Mouse (Mus musculus) intestine, postnatal 0 days (tissue): Measurements from ENCODE around the gene Abca12. TPM values are rescaled to one million over a fixed set of nuclear protein-coding genes. Genes with fewer than 3 reads are reported as not detected.

Experiments used
- ATAC-seq: fragments of 200-750 bp; cut with Nextera tagmentation; 2 replicates; pipeline ENCODE4 v1.8.0; 2017; ENCODE audit warnings: mild to moderate bottlenecking, moderate TSS enrichment, moderate library complexity
- H3K27ac ChIP-seq: fragments of 300-500 bp; sonication (generic); 2 replicates; pipeline ENCODE4 v1.5.1; 2014; ENCODE audit warnings: mild to moderate bottlenecking, low read depth, low read length, moderate library complexity
- H3K27me3 ChIP-seq: fragments of 300-500 bp; sonication (generic); replicated peaks from 2 replicates; pipeline ENCODE4 v1.6.1; 2014; ENCODE audit warnings: low read length, mixed read lengths; ENCODE audit not compliant: control insufficient read depth, insufficient read depth
- H3K36me3 ChIP-seq: fragments of 300-500 bp; sonication (generic); 2 replicates; pipeline ENCODE4 v1.6.1; 2014; ENCODE audit warnings: mild to moderate bottlenecking, moderate library complexity; ENCODE audit not compliant: control insufficient read depth, insufficient read depth
- H3K4me1 ChIP-seq: fragments of 300-500 bp; sonication (generic); replicated peaks from 2 replicates; pipeline ENCODE4 v1.6.1; 2014; ENCODE audit warnings: antibody characterized with exemption, low read length, mixed read lengths; ENCODE audit not compliant: control insufficient read depth, insufficient read depth
- H3K4me2 ChIP-seq: fragments of 300-500 bp; sonication (generic); replicated peaks from 2 replicates; pipeline ENCODE4 v1.6.1; 2014; ENCODE audit warnings: low read depth, mild to moderate bottlenecking, moderate library complexity
- H3K4me3 ChIP-seq: fragments of 300-500 bp; sonication (generic); 2 replicates; pipeline ENCODE4 v1.5.1; 2014; ENCODE audit warnings: low read depth, low read length
- H3K9ac ChIP-seq: fragments of 300-500 bp; sonication (generic); 2 replicates; pipeline ENCODE4 v1.6.1; 2014; ENCODE audit warnings: mild to moderate bottlenecking, low read depth, low read length
- H3K9me3 ChIP-seq: fragments of 300-500 bp; sonication (generic); 2 replicates; pipeline ENCODE4 v1.6.1; 2016; ENCODE audit warnings: mixed run types; ENCODE audit not compliant: control insufficient read depth
- CTCF ChIP-seq: sonication (generic); IDR thresholded peaks from 2 replicates; pipeline ENCODE4 v1.5.1; 2016; ENCODE audit warnings: low read depth, mild to moderate bottlenecking, control low read depth, antibody characterized with exemption, moderate library complexity
- WGBS: fragments of 180-500 bp; shearing (Covaris S2); extraction: QIAGEN DNeasy Blood & Tissue Kit; methylation state at CpG from one replicate; pipeline ENCODE4 v1.1.7; 2014; 5-methylcytosine and 5-hydroxymethylcytosine counted together
- polyA plus RNA-seq: library from polyadenylated mRNA; unstranded; fragments of >200 nt; fragmentation: Nextera tagmentation; extraction: Ambion mirVana; gene quantifications from 2 replicates; pipeline ENCODE4 v1.2.1, GENCODE M21; 2015

Gene Abca12
- polyA plus RNA-seq, 1 experiment from 2014 or later = 0.03 TPM

- no peak for ATAC-seq
Measured at GRCm38 (mm10) chr1:71341370-71342260, 73.1 kb downstream of the Abca12 start.

GRCm38 (mm10) chr1:71338548-71339340 lies 76.0 kb downstream of the Abca12 start:
- no peak for TF ChIP-seq CTCF
- H3K36me3 ChIP-seq = no peaks in the 10 kb centered on the region
- H3K4me3 ChIP-seq = no peak overlapping the region
- no peak overlapping the region for H3K4me2 ChIP-seq
- H3K4me1 ChIP-seq = no peaks in the 10 kb centered on the region
- H3K27me3 ChIP-seq = no peaks in the 10 kb centered on the region
- 76% methylated on average over 4 of the region's 4 CpGs for WGBS
- no peak overlapping the region for H3K9ac ChIP-seq
- no peak for ATAC-seq
- no peak overlapping the region for H3K27ac ChIP-seq
- no peaks in the 10 kb centered on the region for H3K9me3 ChIP-seq

More at GRCm38 (mm10) chr1:71341370-71342260, 73.1 kb downstream of the Abca12 start:
- WGBS = 70% methylated on average over 7 of the region's 7 CpGs
- no peaks in the 10 kb centered on the region for H3K9me3 ChIP-seq
- H3K9ac ChIP-seq = no peak overlapping the region
- no peaks in the 10 kb centered on the region for H3K4me1 ChIP-seq
- no peak overlapping the region for H3K4me3 ChIP-seq
- TF ChIP-seq CTCF = no peak
- no peak overlapping the region for H3K4me2 ChIP-seq
- no peaks in the 10 kb centered on the region for H3K36me3 ChIP-seq
- no peaks in the 10 kb centered on the region for H3K27me3 ChIP-seq
- H3K27ac ChIP-seq = no peak overlapping the region

GRCm38 (mm10) chr1:71330349-71330748 lies 84.4 kb downstream of the Abca12 start:
- H3K27me3 ChIP-seq = no peaks in the 10 kb centered on the region
- no peak overlapping the region for H3K9ac ChIP-seq
- no peaks in the 10 kb centered on the region for H3K4me1 ChIP-seq
- WGBS = 87% methylated on average over 3 of the region's 3 CpGs
- ATAC-seq = no peak
- no peaks in the 10 kb centered on the region for H3K36me3 ChIP-seq
- H3K4me3 ChIP-seq = no peak overlapping the region
- H3K27ac ChIP-seq = no peak overlapping the region
- H3K4me2 ChIP-seq = no peak overlapping the region
- no peaks in the 10 kb centered on the region for H3K9me3 ChIP-seq
- no peak for TF ChIP-seq CTCF

GRCm38 (mm10) chr1:71312171-71312570 lies 102.5 kb downstream of the Abca12 start:
- no peak overlapping the region for H3K27ac ChIP-seq
- no peak overlapping the region for H3K4me3 ChIP-seq
- WGBS = 90% methylated on average over 4 of the region's 4 CpGs
- TF ChIP-seq CTCF = no peak
- H3K36me3 ChIP-seq = no peaks in the 10 kb centered on the region
- H3K9ac ChIP-seq = no peak overlapping the region
- H3K4me1 ChIP-seq = no peaks in the 10 kb centered on the region
- ATAC-seq = no peak
- no peaks in the 10 kb centered on the region for H3K27me3 ChIP-seq
- no peak overlapping the region for H3K4me2 ChIP-seq
- H3K9me3 ChIP-seq = no peaks in the 10 kb centered on the region

GRCm38 (mm10) chr1:71310614-71311013 lies 104.1 kb downstream of the Abca12 start:
- Histone ChIP-seq H3K4me3 (no peak overlapping the region), H3K36me3 (no peaks in the 10 kb centered on the region), H3K27ac (no peak overlapping the region), H3K4me1 (no peaks in the 10 kb centered on the region), H3K9ac (no peak overlapping the region), H3K9me3 (no peaks in the 10 kb centered on the region), H3K4me2 (no peak overlapping the region), H3K27me3 (no peaks in the 10 kb centered on the region)
- WGBS = 88% methylated on average over 6 of the region's 6 CpGs
- TF ChIP-seq CTCF = no peak
- no peak for ATAC-seq

- H3K4me1 ChIP-seq = no peaks in the 10 kb centered on the region
- 58% methylated on average over 2 of the region's 2 CpGs for WGBS
Measured at GRCm38 (mm10) chr1:71307362-71307761, 107.3 kb downstream of the Abca12 start.

More at GRCm38 (mm10) chr1:71307362-71307761, 107.3 kb downstream of the Abca12 start:
- H3K36me3 ChIP-seq = no peaks in the 10 kb centered on the region
- no peak overlapping the region for H3K9ac ChIP-seq
- no peak overlapping the region for H3K27ac ChIP-seq
- H3K27me3 ChIP-seq = no peaks in the 10 kb centered on the region
- no peak overlapping the region for H3K4me2 ChIP-seq
- no peak for ATAC-seq
- no peak for TF ChIP-seq CTCF
- no peaks in the 10 kb centered on the region for H3K9me3 ChIP-seq
- no peak overlapping the region for H3K4me3 ChIP-seq
